Mouse (Mus musculus): ENCODE results near the gene Sumf1. TPM values are rescaled to one million over a fixed set of nuclear protein-coding genes. Genes with fewer than 3 reads are reported as not detected.

Sumf1 gene
- polyA plus RNA-seq, 1 experiment from 2014 or later, result 65.4 TPM

DNA sequence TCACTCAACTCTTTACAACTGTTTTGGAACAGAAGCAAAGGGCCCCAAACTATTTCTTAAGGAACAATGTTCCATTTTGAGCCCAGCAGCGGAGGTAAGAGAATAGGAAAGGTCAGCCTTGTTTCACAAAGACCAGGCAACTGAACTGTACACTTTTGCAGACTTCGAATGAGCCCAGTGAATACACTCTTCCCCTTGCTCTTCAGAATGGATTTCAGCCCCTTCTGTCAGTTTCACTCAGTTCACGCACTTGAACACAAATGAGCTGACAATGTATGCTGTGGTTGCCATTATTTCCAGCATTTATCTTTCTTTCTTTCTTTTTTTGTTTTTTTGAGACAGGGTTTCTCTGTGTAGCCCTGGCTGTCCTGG is 86.5 kb downstream of the Sumf1 start:
- ChIA-PET POLR2A (no interaction called here), CTCF (interaction anchor here (0.6 to 3.2 kb wide), 22 partner anchors 8 to 1272 kb away, joined by 3 to 32 read pairs (median 4); partner anchors contain the start of gene Setmar)
- no peak for ATAC-seq
- H3K27me3 ChIP-seq, result no peaks in the 10 kb centered on the region
- no peak for DNase-seq (ENCODE audit: low read depth, low spot score)
- no peak for TF ChIP-seq CTCF (IDR thresholded peaks at IDR 0.05)
- in situ Hi-C loops (cut with MboI; ENCODE audit: low pct_unique_long_range_greater_than_20kb), result loop anchor here (5.0 kb wide), 1 partner anchor 273 kb away; no protein-coding TSS in a partner anchor

DNA sequence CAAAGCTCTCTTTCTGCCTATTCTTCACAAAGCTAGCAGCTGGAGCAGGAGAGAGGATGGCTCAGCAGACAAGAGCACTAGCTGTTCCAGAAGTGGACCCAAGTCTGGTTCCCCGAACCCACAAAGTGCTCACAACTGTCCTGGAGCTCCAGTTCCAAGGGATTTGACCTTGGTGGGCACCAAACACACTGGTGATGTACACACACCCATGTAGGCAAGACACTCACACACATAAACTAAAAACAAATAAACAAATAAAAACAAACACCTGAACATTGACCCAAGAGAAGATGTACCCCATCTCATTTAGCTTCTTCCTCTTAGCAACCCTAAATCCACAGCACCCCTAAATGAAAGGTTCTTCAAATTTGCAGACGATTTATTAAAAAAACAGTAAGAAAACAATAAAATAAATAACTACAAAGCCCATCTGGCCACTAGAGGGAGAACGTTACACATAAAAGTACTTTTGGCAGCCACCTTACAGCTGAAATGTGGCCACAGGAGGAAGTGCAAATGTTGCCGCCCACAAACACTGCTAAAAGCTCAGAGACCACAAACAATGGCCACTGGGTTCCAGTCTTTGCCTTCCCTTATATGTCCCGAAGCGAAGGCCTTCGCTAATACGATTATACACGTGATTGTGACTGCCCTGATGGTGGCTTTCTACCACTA is 87.1 kb downstream of the Sumf1 start:
- ChIA-PET CTCF (interaction anchor here (0.7 to 3.2 kb wide), 26 partner anchors 9 to 639 kb away, joined by 3 to 32 read pairs (median 4); partner anchors contain the start of genes Setmar and Sumf1), POLR2A (no interaction called here)
- DNase-seq (ENCODE audit: low read depth, low spot score), result peak; percentile 24
- no peaks in the 10 kb centered on the region for H3K27me3 ChIP-seq
- in situ Hi-C loops (cut with MboI; ENCODE audit: low pct_unique_long_range_greater_than_20kb), result loop anchor here (5.0 kb wide), 1 partner anchor 274 kb away; no protein-coding TSS in a partner anchor
- TF ChIP-seq CTCF (IDR thresholded peaks at IDR 0.05), result peak; percentile 75
- peak; percentile 45 for ATAC-seq

DNA sequence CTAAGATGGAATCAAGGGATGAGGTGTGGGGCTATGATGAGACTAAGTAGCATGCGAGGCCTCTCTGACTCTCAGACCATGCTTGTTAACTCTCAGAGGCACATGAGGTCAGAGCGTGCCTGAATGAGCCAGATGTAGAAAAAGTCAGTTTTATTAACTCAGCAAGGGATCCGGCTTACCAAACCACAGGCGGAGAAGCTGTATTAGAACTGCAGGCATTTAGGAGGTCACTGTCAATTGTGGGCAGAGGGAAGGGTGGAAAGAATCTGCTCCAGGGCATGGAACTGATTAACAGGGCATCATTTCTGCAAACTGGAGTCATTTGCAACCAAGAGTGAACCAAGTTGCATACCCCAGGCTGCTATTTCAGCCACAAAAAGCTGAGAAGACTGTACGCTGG is 89.9 kb downstream of the Sumf1 start:
- DNase-seq (ENCODE audit: low read depth, low spot score), result peak; percentile 91
- in situ Hi-C loops (cut with MboI; ENCODE audit: low pct_unique_long_range_greater_than_20kb), result loop anchor here (5.0 kb wide), 1 partner anchor 277 kb away; no protein-coding TSS in a partner anchor
- CTCF ChIA-PET, result interaction anchor here (1.3 kb wide), 1 partner anchor 312 kb away, joined by 3 read pairs; no protein-coding TSS in a partner anchor

DNA sequence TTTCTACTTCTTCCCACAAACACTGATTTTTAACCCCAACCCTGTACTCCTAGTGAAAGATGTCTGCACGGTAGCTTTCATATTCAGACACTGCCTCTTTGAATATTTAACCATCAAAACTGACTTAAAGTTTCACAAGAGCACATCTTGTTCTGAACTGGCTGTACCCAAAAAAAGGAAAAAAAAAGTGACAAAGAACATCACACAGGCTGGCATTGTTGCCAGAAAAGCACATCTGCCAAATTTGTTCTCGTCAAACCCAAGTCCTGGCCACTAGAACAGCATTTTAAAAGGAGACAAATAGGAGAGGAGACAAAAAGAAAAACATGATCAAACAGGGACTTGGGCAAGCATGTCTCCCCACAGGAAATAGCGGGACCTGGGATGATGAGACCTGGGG is 91.9 kb downstream of the Sumf1 start:
- ATAC-seq (no peak), DNase-seq (ENCODE audit: low read depth, low spot score) (no peak)
- no peak for TF ChIP-seq CTCF (IDR thresholded peaks at IDR 0.05)
- ChIA-PET POLR2A (no interaction called here), CTCF (no interaction called here)
- H3K27me3 ChIP-seq, result no peaks in the 10 kb centered on the region
- in situ Hi-C loops (cut with MboI; ENCODE audit: low pct_unique_long_range_greater_than_20kb), result no loop called here

More for the DNA sequence above, 89.9 kb downstream of the Sumf1 start:
- no peaks in the 10 kb centered on the region for H3K27me3 ChIP-seq
- ATAC-seq, result peak; percentile 91
- no peak for TF ChIP-seq CTCF (IDR thresholded peaks at IDR 0.05)
- POLR2A ChIA-PET, result no interaction called here

DNA sequence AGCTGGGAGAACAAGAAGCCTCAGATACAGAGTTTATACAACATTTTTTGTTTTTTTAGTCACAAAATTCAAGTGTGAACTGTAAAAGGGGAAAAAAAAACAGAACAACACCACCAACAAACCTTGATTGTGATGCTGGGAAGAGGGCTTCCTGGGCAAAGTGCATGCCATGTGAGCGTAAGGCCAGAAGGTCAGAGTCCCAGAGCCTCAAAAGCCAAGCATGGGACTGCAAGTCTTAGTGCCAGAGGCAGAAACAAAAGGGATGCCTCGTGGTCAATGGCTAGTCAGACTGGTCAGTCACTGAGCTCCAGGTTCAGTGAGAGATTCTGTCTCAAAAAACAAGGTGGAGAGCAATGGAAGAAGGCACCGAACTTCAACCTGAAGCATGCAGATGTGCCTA is 92.7 kb downstream of the Sumf1 start:
- CTCF ChIA-PET, result no interaction called here
- TF ChIP-seq CTCF (IDR thresholded peaks at IDR 0.05), result no peak
- ATAC-seq, result no peak
- no peak for DNase-seq (ENCODE audit: low read depth, low spot score)
- in situ Hi-C loops (cut with MboI; ENCODE audit: low pct_unique_long_range_greater_than_20kb), result no loop called here
- POLR2A ChIA-PET, result no interaction called here
- H3K27me3 ChIP-seq, result no peaks in the 10 kb centered on the region

DNA sequence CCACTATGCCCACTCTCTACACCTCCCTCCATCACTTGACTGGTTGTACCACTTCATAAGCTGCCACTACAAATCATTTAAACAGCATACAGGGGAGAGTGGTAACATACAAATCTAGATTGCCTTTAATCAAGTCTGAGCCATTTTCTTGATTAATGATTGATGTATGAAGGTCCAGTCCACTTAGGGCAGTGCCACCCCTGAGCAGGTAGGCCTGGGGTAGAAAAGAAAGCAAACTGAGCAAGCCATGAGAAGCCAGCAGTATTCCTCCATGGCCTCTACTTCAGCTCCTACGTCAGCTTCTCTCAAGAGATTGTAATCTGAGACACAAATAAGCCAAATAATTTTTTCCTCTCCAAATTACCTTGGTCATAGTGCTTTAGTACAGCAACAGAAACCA is 94.1 kb downstream of the Sumf1 start:
- DNase-seq (ENCODE audit: low read depth, low spot score), result no peak
- CTCF ChIA-PET, result interaction anchor here (1.0 to 1.4 kb wide), 3 partner anchors 10 to 319 kb away, joined by 3 to 4 read pairs (median 3); no protein-coding TSS in a partner anchor
- no peaks in the 10 kb centered on the region for H3K27me3 ChIP-seq
- in situ Hi-C loops (cut with MboI; ENCODE audit: low pct_unique_long_range_greater_than_20kb), result no loop called here
- POLR2A ChIA-PET, result interaction anchor here (1.1 kb wide), 1 partner anchor 17 kb away, joined by 3 read pairs; no protein-coding TSS in a partner anchor
- no peak for TF ChIP-seq CTCF (IDR thresholded peaks at IDR 0.05)
- ATAC-seq, result no peak

DNA sequence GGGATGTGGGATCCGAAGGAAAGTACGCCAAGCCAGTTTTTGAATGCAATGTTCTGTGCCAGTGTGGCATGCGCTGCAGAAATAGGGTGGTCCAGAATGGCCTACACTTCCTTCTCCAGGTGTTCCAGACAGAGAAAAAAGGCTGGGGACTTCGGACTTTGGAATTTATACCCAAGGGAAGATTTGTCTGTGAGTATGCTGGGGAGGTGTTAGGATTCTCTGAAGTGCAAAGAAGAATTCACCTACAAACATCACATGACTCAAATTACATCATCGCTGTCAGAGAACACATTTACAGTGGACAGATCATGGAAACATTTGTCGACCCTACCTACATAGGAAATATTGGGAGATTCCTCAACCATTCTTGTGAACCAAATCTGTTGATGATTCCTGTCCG is 109.5 kb downstream of the Sumf1 start:
- POLR2A ChIA-PET, result no interaction called here

DNA sequence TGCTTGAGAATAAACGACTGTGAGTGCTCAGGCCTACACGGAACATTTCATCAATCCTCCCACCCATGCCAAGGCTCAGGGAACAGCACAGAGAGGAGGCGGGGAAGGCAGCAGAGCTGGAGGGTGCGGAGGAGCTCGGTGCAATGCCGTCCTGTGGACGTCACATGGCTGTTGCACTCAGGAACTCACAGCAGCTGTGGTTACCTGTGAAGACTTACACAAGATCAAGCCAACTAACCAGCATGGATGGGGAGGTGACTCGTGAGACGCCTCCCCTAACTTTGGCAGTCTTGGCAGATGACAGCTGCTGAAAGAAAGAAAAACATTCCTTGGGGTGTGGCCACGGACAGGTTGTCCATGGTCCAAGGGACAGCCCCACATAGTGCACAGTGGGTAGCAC is 110.8 kb downstream of the Sumf1 start:
- no peak for TF ChIP-seq CTCF (IDR thresholded peaks at IDR 0.05)
- ATAC-seq (no peak), DNase-seq (ENCODE audit: low read depth, low spot score) (no peak)
- CTCF ChIA-PET, result interaction anchor here (0.9 to 1.5 kb wide), 4 partner anchors 9 to 698 kb away, joined by 3 read pairs; no protein-coding TSS in a partner anchor
- POLR2A ChIA-PET, result interaction anchor here (0.6 kb wide), 1 partner anchor 16 kb away, joined by 3 read pairs; no protein-coding TSS in a partner anchor
- no peaks in the 10 kb centered on the region for H3K27me3 ChIP-seq
- in situ Hi-C loops (cut with MboI; ENCODE audit: low pct_unique_long_range_greater_than_20kb), result loop anchor here (10.0 kb wide), 1 partner anchor 660 kb away; no protein-coding TSS in a partner anchor

More for the DNA sequence above, 109.5 kb downstream of the Sumf1 start:
- DNase-seq (ENCODE audit: low read depth, low spot score) (no peak), ATAC-seq (no peak)
- H3K27me3 ChIP-seq, result no peaks in the 10 kb centered on the region
- CTCF ChIA-PET, result no interaction called here
- in situ Hi-C loops (cut with MboI; ENCODE audit: low pct_unique_long_range_greater_than_20kb), result loop anchor here (10.0 kb wide), 1 partner anchor 659 kb away; no protein-coding TSS in a partner anchor
- no peak for TF ChIP-seq CTCF (IDR thresholded peaks at IDR 0.05)

DNA sequence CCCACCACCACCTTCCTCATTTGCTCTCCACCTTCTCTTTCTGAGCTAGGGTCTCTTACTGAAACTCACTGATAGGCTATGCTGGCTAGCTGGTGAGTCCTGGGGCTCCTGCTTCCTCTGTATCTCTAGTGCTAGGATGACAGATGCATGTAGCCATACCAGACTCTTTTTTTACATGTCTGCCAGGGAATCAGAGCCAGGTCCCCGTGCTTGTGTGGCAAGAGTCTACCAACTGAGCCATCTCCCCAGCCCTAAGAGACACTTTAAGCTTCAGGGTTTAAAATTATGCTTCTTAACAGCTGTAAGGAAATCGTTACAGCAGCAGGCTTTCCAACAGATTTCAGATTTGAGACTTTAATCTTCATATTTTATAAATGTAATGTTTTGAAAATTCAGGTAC is 111.5 kb downstream of the Sumf1 start:
- no peak for TF ChIP-seq CTCF (IDR thresholded peaks at IDR 0.05)
- no peaks in the 10 kb centered on the region for H3K27me3 ChIP-seq
- ChIA-PET CTCF (interaction anchor here (1.1 to 1.5 kb wide), 2 partner anchors 16 to 699 kb away, joined by 3 read pairs; no protein-coding TSS in a partner anchor), POLR2A (interaction anchor here (0.6 kb wide), 1 partner anchor 17 kb away, joined by 3 read pairs; no protein-coding TSS in a partner anchor)
- DNase-seq (ENCODE audit: low read depth, low spot score) (no peak), ATAC-seq (no peak)
- in situ Hi-C loops (cut with MboI; ENCODE audit: low pct_unique_long_range_greater_than_20kb), result loop anchor here (10.0 kb wide), 1 partner anchor 661 kb away; no protein-coding TSS in a partner anchor

DNA sequence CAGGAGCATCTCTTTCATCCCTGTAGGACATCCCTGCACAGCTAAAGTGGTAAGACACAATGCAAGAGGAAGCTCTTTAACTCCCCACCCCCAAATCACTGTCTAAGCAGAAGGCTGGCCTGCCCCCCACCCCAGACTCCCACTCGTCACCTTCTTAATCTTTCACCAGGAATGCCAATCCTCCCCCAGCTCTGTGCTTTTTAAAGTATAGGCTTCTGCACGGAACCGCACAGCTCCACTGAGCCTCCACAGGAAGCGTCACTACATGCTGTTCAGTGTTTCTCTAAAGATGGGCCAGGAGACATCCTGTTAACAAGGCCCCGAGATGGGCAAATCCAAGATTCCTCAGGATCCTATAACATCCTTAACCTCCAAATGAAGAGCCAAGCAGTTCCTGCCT is 112.3 kb downstream of the Sumf1 start:
- no peak for TF ChIP-seq CTCF (IDR thresholded peaks at IDR 0.05)

DNA sequence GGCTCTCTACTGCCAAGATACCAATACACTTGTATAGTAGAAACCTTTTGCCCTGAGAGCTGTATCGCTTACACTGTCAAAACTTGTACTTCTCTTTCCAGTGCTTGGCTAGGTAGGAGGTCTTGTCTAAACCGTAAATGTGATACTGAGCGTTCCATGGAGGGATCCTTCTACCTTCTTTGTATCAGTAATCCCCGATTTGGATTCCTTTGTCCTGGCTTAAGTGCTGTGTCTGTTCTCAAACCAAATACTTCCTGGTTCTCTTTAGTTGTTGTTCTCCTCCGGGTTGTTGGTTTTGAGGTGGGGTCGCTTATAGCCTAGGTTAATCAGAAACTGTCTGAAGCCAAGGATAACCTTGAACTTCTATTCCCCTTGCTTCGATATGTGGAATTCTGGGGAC is 114.4 kb downstream of the Sumf1 start:
- TF ChIP-seq CTCF (IDR thresholded peaks at IDR 0.05), result no peak
- ATAC-seq (no peak), DNase-seq (ENCODE audit: low read depth, low spot score) (no peak)
- CTCF ChIA-PET, result no interaction called here
- no peaks in the 10 kb centered on the region for H3K27me3 ChIP-seq
- POLR2A ChIA-PET, result no interaction called here
- in situ Hi-C loops (cut with MboI; ENCODE audit: low pct_unique_long_range_greater_than_20kb), result loop anchor here (10.0 kb wide), 1 partner anchor 664 kb away; no protein-coding TSS in a partner anchor

More for the DNA sequence above, 112.3 kb downstream of the Sumf1 start:
- ChIA-PET CTCF (interaction anchor here (1.2 kb wide), 1 partner anchor 18 kb away, joined by 3 read pairs; no protein-coding TSS in a partner anchor), POLR2A (no interaction called here)
- ATAC-seq (no peak), DNase-seq (ENCODE audit: low read depth, low spot score) (no peak)
- H3K27me3 ChIP-seq, result no peaks in the 10 kb centered on the region
- in situ Hi-C loops (cut with MboI; ENCODE audit: low pct_unique_long_range_greater_than_20kb), result loop anchor here (10.0 kb wide), 1 partner anchor 662 kb away; no protein-coding TSS in a partner anchor
